Mouse (Mus musculus): ENCODE results near the gene Cenpo. TPM values are rescaled to one million over a fixed set of nuclear protein-coding genes. Genes with fewer than 3 reads are reported as not detected.
"Not testable (repeated sequence)": the region's sequence is repeated elsewhere in the genome, so short reads cannot be mapped to it uniquely, and the experiment has no call there.

The Cenpo gene
- polyA plus RNA-seq, 1 experiment from 2014 or later = 17.2 TPM

GRCm38 (mm10) chr12:4243805-4244204 is 9.7 kb upstream of the Cenpo start:
- no peak overlapping the region for H3K4me3 ChIP-seq (ENCODE audit: low read depth, low read length)
- no peaks in the 10 kb centered on the region for H3K9me3 ChIP-seq (ENCODE audit: control insufficient read depth, low read length)
- WGBS = 81% methylated on average over 2 of the region's 2 CpGs
- DNase-seq (ENCODE audit: low spot score) = no peak
- no peak for ATAC-seq (ENCODE audit: low FRiP score)
- no peak overlapping the region for H3K9ac ChIP-seq (ENCODE audit: low read depth, low read length)
- no peak overlapping the region for H3K27ac ChIP-seq (ENCODE audit: low read depth, low read length)
- H3K27me3 ChIP-seq (ENCODE audit: control insufficient read depth, insufficient read depth, low read length) = no peaks in the 10 kb centered on the region
- H3K4me1 ChIP-seq (replicated peaks; ENCODE audit: control insufficient read depth, insufficient read depth, low read length) = no peaks in the 10 kb centered on the region
- H3K36me3 ChIP-seq (ENCODE audit: control insufficient read depth, insufficient read depth, low read length) = no peaks in the 10 kb centered on the region
- no peak overlapping the region for H3K4me2 ChIP-seq (replicated peaks; ENCODE audit: low read depth, low read length)

GRCm38 (mm10) chr12:4240281-4240680 is 6.2 kb upstream of the Cenpo start:
- H3K4me2 ChIP-seq (replicated peaks; ENCODE audit: low read depth, low read length); H3K27me3 ChIP-seq (ENCODE audit: control insufficient read depth, insufficient read depth, low read length); H3K4me3 ChIP-seq (ENCODE audit: low read depth, low read length); H3K27ac ChIP-seq (ENCODE audit: low read depth, low read length); H3K9me3 ChIP-seq (ENCODE audit: control insufficient read depth, low read length); H3K9ac ChIP-seq (ENCODE audit: low read depth, low read length); H3K36me3 ChIP-seq (ENCODE audit: control insufficient read depth, insufficient read depth, low read length); DNase-seq (ENCODE audit: low spot score); ATAC-seq (ENCODE audit: low FRiP score); H3K4me1 ChIP-seq (replicated peaks; ENCODE audit: control insufficient read depth, insufficient read depth, low read length): not testable (repeated sequence)
- WGBS = 79% methylated on average over 8 of the region's 8 CpGs

- DNase-seq (ENCODE audit: low spot score) (no peak), ATAC-seq (ENCODE audit: low FRiP score) (no peak)
- H3K4me2 ChIP-seq (replicated peaks; ENCODE audit: low read depth, low read length) = no peak overlapping the region
- H3K36me3 ChIP-seq (ENCODE audit: control insufficient read depth, insufficient read depth, low read length) = no peaks in the 10 kb centered on the region
- H3K27me3 ChIP-seq (ENCODE audit: control insufficient read depth, insufficient read depth, low read length) = no peaks in the 10 kb centered on the region
- no peak overlapping the region for H3K9ac ChIP-seq (ENCODE audit: low read depth, low read length)
- no peak overlapping the region for H3K4me3 ChIP-seq (ENCODE audit: low read depth, low read length)
- H3K27ac ChIP-seq (ENCODE audit: low read depth, low read length) = no peak overlapping the region
- no peaks in the 10 kb centered on the region for H3K9me3 ChIP-seq (ENCODE audit: control insufficient read depth, low read length)
- H3K4me1 ChIP-seq (replicated peaks; ENCODE audit: control insufficient read depth, insufficient read depth, low read length) = no peaks in the 10 kb centered on the region
- 95% methylated on average over 15 of the region's 15 CpGs for WGBS
Observed at GRCm38 (mm10) chr12:4237481-4237880, 3.4 kb upstream of the Cenpo start.

GRCm38 (mm10) chr12:4232777-4233176 is 1.3 kb downstream of the Cenpo start:
- no peaks in the 10 kb centered on the region for H3K9me3 ChIP-seq (ENCODE audit: control insufficient read depth, low read length)
- H3K36me3 ChIP-seq (ENCODE audit: control insufficient read depth, insufficient read depth, low read length) = no peaks in the 10 kb centered on the region
- peak overlapping the region; percentile 19; the same call in 1 of the 2 replicates for H3K4me2 ChIP-seq (replicated peaks; ENCODE audit: low read depth, low read length)
- H3K4me3 ChIP-seq (ENCODE audit: low read depth, low read length) = peak overlapping the region; percentile 54
- H3K27ac ChIP-seq (ENCODE audit: low read depth, low read length) = no peak overlapping the region
- 69% methylated on average over 4 of the region's 4 CpGs for WGBS
- H3K9ac ChIP-seq (ENCODE audit: low read depth, low read length) = no peak overlapping the region
- ATAC-seq (ENCODE audit: low FRiP score) (no peak), DNase-seq (ENCODE audit: low spot score) (no peak)
- H3K27me3 ChIP-seq (ENCODE audit: control insufficient read depth, insufficient read depth, low read length) = no peaks in the 10 kb centered on the region
- no peaks in the 10 kb centered on the region for H3K4me1 ChIP-seq (replicated peaks; ENCODE audit: control insufficient read depth, insufficient read depth, low read length)

GRCm38 (mm10) chr12:4230156-4230555 is 3.9 kb downstream of the Cenpo start:
- Histone ChIP-seq H3K9me3 (ENCODE audit: control insufficient read depth, low read length) (no peaks in the 10 kb centered on the region), H3K9ac (ENCODE audit: low read depth, low read length) (no peak overlapping the region), H3K27me3 (ENCODE audit: control insufficient read depth, insufficient read depth, low read length) (no peaks in the 10 kb centered on the region), H3K27ac (ENCODE audit: low read depth, low read length) (no peak overlapping the region), H3K4me3 (ENCODE audit: low read depth, low read length) (no peak overlapping the region), H3K4me2 (replicated peaks; ENCODE audit: low read depth, low read length) (no peak overlapping the region), H3K36me3 (ENCODE audit: control insufficient read depth, insufficient read depth, low read length) (0 out of 2 replicates have a peak, but pooled peaks cover 4% of the 10 kb centered on the region), H3K4me1 (replicated peaks; ENCODE audit: control insufficient read depth, insufficient read depth, low read length) (no peaks in the 10 kb centered on the region)
- DNase-seq (ENCODE audit: low spot score) (no peak), ATAC-seq (ENCODE audit: low FRiP score) (no peak)
- WGBS = 95% methylated on average over 7 of the region's 7 CpGs

- WGBS = 78% methylated on average over 8 of the region's 8 CpGs
- H3K9me3 ChIP-seq (ENCODE audit: control insufficient read depth, low read length) = no peaks in the 10 kb centered on the region
- H3K27ac ChIP-seq (ENCODE audit: low read depth, low read length) = no peak overlapping the region
- H3K36me3 ChIP-seq (ENCODE audit: control insufficient read depth, insufficient read depth, low read length) = no peaks in the 10 kb centered on the region
- H3K9ac ChIP-seq (ENCODE audit: low read depth, low read length) = no peak overlapping the region
- no peaks in the 10 kb centered on the region for H3K4me1 ChIP-seq (replicated peaks; ENCODE audit: control insufficient read depth, insufficient read depth, low read length)
- no peaks in the 10 kb centered on the region for H3K27me3 ChIP-seq (ENCODE audit: control insufficient read depth, insufficient read depth, low read length)
- H3K4me3 ChIP-seq (ENCODE audit: low read depth, low read length) = no peak overlapping the region
- no peak for DNase-seq (ENCODE audit: low spot score)
- H3K4me2 ChIP-seq (replicated peaks; ENCODE audit: low read depth, low read length) = no peak overlapping the region
- no peak for ATAC-seq (ENCODE audit: low FRiP score)
Observed at GRCm38 (mm10) chr12:4212908-4213307, 21.2 kb downstream of the Cenpo start.

- DNase-seq (ENCODE audit: low spot score) (no peak), ATAC-seq (ENCODE audit: low FRiP score) (no peak)
- no peaks in the 10 kb centered on the region for H3K36me3 ChIP-seq (ENCODE audit: control insufficient read depth, insufficient read depth, low read length)
- no peaks in the 10 kb centered on the region for H3K27me3 ChIP-seq (ENCODE audit: control insufficient read depth, insufficient read depth, low read length)
- no peak overlapping the region for H3K4me2 ChIP-seq (replicated peaks; ENCODE audit: low read depth, low read length)
- H3K4me1 ChIP-seq (replicated peaks; ENCODE audit: control insufficient read depth, insufficient read depth, low read length) = no peaks in the 10 kb centered on the region
- H3K27ac ChIP-seq (ENCODE audit: low read depth, low read length) = no peak overlapping the region
- WGBS = 87% methylated on average over 9 of the region's 9 CpGs
- H3K9ac ChIP-seq (ENCODE audit: low read depth, low read length) = no peak overlapping the region
- H3K9me3 ChIP-seq (ENCODE audit: control insufficient read depth, low read length) = no peaks in the 10 kb centered on the region
- H3K4me3 ChIP-seq (ENCODE audit: low read depth, low read length) = no peak overlapping the region
Observed at GRCm38 (mm10) chr12:4211174-4211573, 22.9 kb downstream of the Cenpo start.

GRCm38 (mm10) chr12:4209196-4209595 is 24.9 kb downstream of the Cenpo start:
- no peaks in the 10 kb centered on the region for H3K4me1 ChIP-seq (replicated peaks; ENCODE audit: control insufficient read depth, insufficient read depth, low read length)
- H3K9ac ChIP-seq (ENCODE audit: low read depth, low read length) = no peak overlapping the region
- ATAC-seq (ENCODE audit: low FRiP score) (no peak), DNase-seq (ENCODE audit: low spot score) (no peak)
- H3K36me3 ChIP-seq (ENCODE audit: control insufficient read depth, insufficient read depth, low read length) = no peaks in the 10 kb centered on the region
- 98% methylated on average over 9 of the region's 9 CpGs for WGBS
- H3K4me2 ChIP-seq (replicated peaks; ENCODE audit: low read depth, low read length) = no peak overlapping the region
- H3K27ac ChIP-seq (ENCODE audit: low read depth, low read length) = no peak overlapping the region
- no peak overlapping the region for H3K4me3 ChIP-seq (ENCODE audit: low read depth, low read length)
- no peaks in the 10 kb centered on the region for H3K27me3 ChIP-seq (ENCODE audit: control insufficient read depth, insufficient read depth, low read length)
- no peaks in the 10 kb centered on the region for H3K9me3 ChIP-seq (ENCODE audit: control insufficient read depth, low read length)

GRCm38 (mm10) chr12:4208405-4209133 is 25.5 kb downstream of the Cenpo start:
- H3K9ac ChIP-seq (ENCODE audit: low read depth, low read length) = no peak overlapping the region
- WGBS = 77% methylated on average over 14 of the region's 15 CpGs
- H3K27me3 ChIP-seq (ENCODE audit: control insufficient read depth, insufficient read depth, low read length) = no peaks in the 10 kb centered on the region
- no peak for ATAC-seq (ENCODE audit: low FRiP score)
- peak; percentile 53 for DNase-seq (ENCODE audit: low spot score)
- H3K4me1 ChIP-seq (replicated peaks; ENCODE audit: control insufficient read depth, insufficient read depth, low read length) = no peaks in the 10 kb centered on the region
- H3K4me3 ChIP-seq (ENCODE audit: low read depth, low read length) = no peak overlapping the region
- H3K36me3 ChIP-seq (ENCODE audit: control insufficient read depth, insufficient read depth, low read length) = no peaks in the 10 kb centered on the region
- no peaks in the 10 kb centered on the region for H3K9me3 ChIP-seq (ENCODE audit: control insufficient read depth, low read length)
- no peak overlapping the region for H3K27ac ChIP-seq (ENCODE audit: low read depth, low read length)
- no peak overlapping the region for H3K4me2 ChIP-seq (replicated peaks; ENCODE audit: low read depth, low read length)

Measured in hindbrain, embryonic 11.5 days (tissue).